Mouse (Mus musculus) spleen, postnatal 4 days (tissue): ENCODE measurements around the gene Ccl7.
A peak's percentile ranks its signal among the peaks of the same experiment; 100 is the strongest.

Experiments
- DNase-seq, 2 experiments: peaks; one replicate each; pipeline ENCODE4 v3.0.0; 2022; ENCODE audit warnings: low spot score in 2 of 2

Ccl7 gene

GRCm38 (mm10) chr11:82045471-82045870, at the start of gene Ccl7:
Gene Ccl7, plus strand, starts transcription at chr11:82045712.
- DNase-seq = no peak

GRCm38 (mm10) chr11:81996172-81996841, 49.2 kb upstream of the Ccl7 start:
- peak; percentile 50 to 82 for DNase-seq

- DNase-seq = no peak
These were observed 48.4 kb upstream of the Ccl7 start for GRCm38 (mm10) chr11:81997085-81997484.

- no peak for DNase-seq
These were observed 46.9 kb upstream of the Ccl7 start for GRCm38 (mm10) chr11:81998646-81999045.

GRCm38 (mm10) chr11:81999469-81999868, 46.0 kb upstream of the Ccl7 start:
- no peak for DNase-seq

- no peak for DNase-seq
These were observed 44.9 kb upstream of the Ccl7 start for GRCm38 (mm10) chr11:82000581-82000980.

- no peak for DNase-seq
These were observed 40.7 kb upstream of the Ccl7 start for GRCm38 (mm10) chr11:82004810-82005209.

GRCm38 (mm10) chr11:82006796-82007423, 38.6 kb upstream of the Ccl7 start:
- no peak for DNase-seq

GRCm38 (mm10) chr11:82010115-82010514, 35.4 kb upstream of the Ccl7 start:
- no peak for DNase-seq

- no peak for DNase-seq
These were observed 33.9 kb upstream of the Ccl7 start for GRCm38 (mm10) chr11:82011411-82012193.

- no peak for DNase-seq
These were observed 31.8 kb upstream of the Ccl7 start for GRCm38 (mm10) chr11:82013756-82014155.

- no peak for DNase-seq
These were observed 30.4 kb upstream of the Ccl7 start for GRCm38 (mm10) chr11:82015066-82015465.

GRCm38 (mm10) chr11:82016181-82016780, 29.2 kb upstream of the Ccl7 start:
- DNase-seq = no peak

- no peak for DNase-seq
These were observed 26.1 kb upstream of the Ccl7 start for GRCm38 (mm10) chr11:82019389-82019788.

- no peak for DNase-seq
These were observed 25.7 kb upstream of the Ccl7 start for GRCm38 (mm10) chr11:82019793-82020192.

- no peak for DNase-seq
These were observed 24.1 kb upstream of the Ccl7 start for GRCm38 (mm10) chr11:82021406-82021805.

- no peak for DNase-seq
These were observed 22.9 kb upstream of the Ccl7 start for GRCm38 (mm10) chr11:82022504-82023056.

GRCm38 (mm10) chr11:82023769-82024168, 21.7 kb upstream of the Ccl7 start:
- no peak for DNase-seq

GRCm38 (mm10) chr11:82030171-82030570, 15.3 kb upstream of the Ccl7 start:
- no peak for DNase-seq

GRCm38 (mm10) chr11:82032136-82032535, 13.4 kb upstream of the Ccl7 start:
- DNase-seq = no peak

- DNase-seq = no peak
These were observed 12.7 kb upstream of the Ccl7 start for GRCm38 (mm10) chr11:82032678-82033344.
